Mouse (Mus musculus): ENCODE data around the gene Ddx39b. TPM values are rescaled to one million over a fixed set of nuclear protein-coding genes. Genes with fewer than 3 reads are reported as not detected.
"Not testable (repeated sequence)": the region's sequence is repeated elsewhere in the genome, so short reads cannot be mapped to it uniquely, and the experiment has no call there.

Ddx39b gene
- total RNA-seq, 2 experiments from 2014 or later, result 163 to 169 TPM

GRCm38 (mm10) chr17:35257378-35257777 is 15.8 kb downstream of the Ddx39b start:
- intact Hi-C loops (cut with DNase I), result no loop called here
- DNase-seq, result no peak

GRCm38 (mm10) chr17:35257824-35258491 is 16.4 kb downstream of the Ddx39b start:
- intact Hi-C loops (cut with DNase I), result loop anchor here (1.0 kb wide), 2 partner anchors 16 to 44 kb away; no protein-coding TSS in a partner anchor
- DNase-seq, result peak; percentile 94 to 97

- peak in 1 of 2 experiments; percentile 62 for DNase-seq
- intact Hi-C loops (cut with DNase I), result loop anchor here (1.0 kb wide), 2 partner anchors 16 to 44 kb away; no protein-coding TSS in a partner anchor
Measured at GRCm38 (mm10) chr17:35258492-35259478, 17.2 kb downstream of the Ddx39b start.

- intact Hi-C loops (cut with DNase I), result no loop called here
- DNase-seq, result no peak
Measured at GRCm38 (mm10) chr17:35259621-35260020, 18.1 kb downstream of the Ddx39b start.

GRCm38 (mm10) chr17:35261651-35262050 is 20.1 kb downstream of the Ddx39b start:
- intact Hi-C loops (cut with DNase I), result no loop called here
- no peak for DNase-seq

GRCm38 (mm10) chr17:35262664-35263522 is 21.3 kb downstream of the Ddx39b start, which contains the start of gene H2-D1:
TSS of gene H2-D1 (plus strand) at chr17:35262730.
- intact Hi-C loops (cut with DNase I), result no loop called here
- DNase-seq, result peak; percentile 98 to 100

GRCm38 (mm10) chr17:35263523-35263883 is 22.0 kb downstream of the Ddx39b start:
- no peak for DNase-seq
- intact Hi-C loops (cut with DNase I), result no loop called here

GRCm38 (mm10) chr17:35267399-35268086 is 26.0 kb downstream of the Ddx39b start:
- intact Hi-C loops (cut with DNase I), result loop anchor here (2.0 kb wide), 1 partner anchor 35 kb away; no protein-coding TSS in a partner anchor

GRCm38 (mm10) chr17:35269653-35270347 is 28.3 kb downstream of the Ddx39b start:
- DNase-seq, result peak; percentile 74 to 80
- intact Hi-C loops (cut with DNase I), result loop anchor here (2.0 kb wide), 1 partner anchor 33 kb away; no protein-coding TSS in a partner anchor

More at GRCm38 (mm10) chr17:35267399-35268086, 26.0 kb downstream of the Ddx39b start:
- no peak for DNase-seq

- intact Hi-C loops (cut with DNase I), result loop anchor here (1.0 kb wide), 1 partner anchor 27 kb away; no protein-coding TSS in a partner anchor
- DNase-seq, result no peak
Measured at GRCm38 (mm10) chr17:35272249-35272648, 30.7 kb downstream of the Ddx39b start.

GRCm38 (mm10) chr17:35274770-35275169 is 33.2 kb downstream of the Ddx39b start:
- DNase-seq, result peak; percentile 86 to 93
- intact Hi-C loops (cut with DNase I), result loop anchor here (1.0 kb wide), 1 partner anchor 16 kb away; no protein-coding TSS in a partner anchor

- DNase-seq, result no peak
- intact Hi-C loops (cut with DNase I), result no loop called here
Measured at GRCm38 (mm10) chr17:35276304-35276864, 34.8 kb downstream of the Ddx39b start.

GRCm38 (mm10) chr17:35278049-35278448 is 36.5 kb downstream of the Ddx39b start:
- intact Hi-C loops (cut with DNase I), result no loop called here

GRCm38 (mm10) chr17:35278957-35279688 is 37.6 kb downstream of the Ddx39b start:
- no peak for DNase-seq
- intact Hi-C loops (cut with DNase I), result no loop called here

More at GRCm38 (mm10) chr17:35278049-35278448, 36.5 kb downstream of the Ddx39b start:
- DNase-seq, result no peak

GRCm38 (mm10) chr17:35280276-35280675 is 38.7 kb downstream of the Ddx39b start:
- no peak for DNase-seq
- intact Hi-C loops (cut with DNase I), result no loop called here

- no peak for DNase-seq
- intact Hi-C loops (cut with DNase I), result no loop called here
Measured at GRCm38 (mm10) chr17:35285431-35285830, 43.9 kb downstream of the Ddx39b start.

GRCm38 (mm10) chr17:35295796-35296195 is 54.2 kb downstream of the Ddx39b start:
- peak; percentile 56 to 73 for DNase-seq
- intact Hi-C loops (cut with DNase I), result not testable (repeated sequence)
